Mouse (Mus musculus) neural tube, embryonic 14.5 days (tissue): ENCODE measurements around the gene Tas2r126. TPM values are rescaled to one million over a fixed set of nuclear protein-coding genes. Genes with fewer than 3 reads are reported as not detected.

Experiments used
- ATAC-seq: fragments of 200-750 bp; cut with Nextera tagmentation; 2 replicates; pipeline ENCODE4 v1.8.0; 2017; ENCODE audit warnings: low read depth, mild to moderate bottlenecking, moderate TSS enrichment, moderate library complexity
- H3K27ac ChIP-seq: fragments of 300-500 bp; sonication (generic); 2 replicates; pipeline ENCODE4 v1.5.1; 2014; ENCODE audit warnings: low read depth, mild to moderate bottlenecking, control low read depth, low read length, moderate library complexity, mixed read lengths
- H3K27me3 ChIP-seq: fragments of 300-500 bp; sonication (generic); 2 replicates; pipeline ENCODE4 v1.6.1; 2014; ENCODE audit warnings: low read length; ENCODE audit not compliant: control insufficient read depth, insufficient read depth
- H3K36me3 ChIP-seq: fragments of 300-500 bp; sonication (generic); 2 replicates; pipeline ENCODE4 v1.6.1; 2014; ENCODE audit warnings: low read length, mixed read lengths; ENCODE audit not compliant: control insufficient read depth, insufficient read depth
- H3K4me1 ChIP-seq: fragments of 300-500 bp; sonication (generic); 2 replicates; pipeline ENCODE4 v1.6.1; 2014; ENCODE audit warnings: low read length; ENCODE audit not compliant: control insufficient read depth, insufficient read depth
- H3K4me2 ChIP-seq: fragments of 300-500 bp; sonication (generic); 2 replicates; pipeline ENCODE4 v1.6.1; 2014; ENCODE audit warnings: mild to moderate bottlenecking, low read depth, low read length, control low read depth
- H3K4me3 ChIP-seq: fragments of 300-500 bp; sonication (generic); 2 replicates; pipeline ENCODE4 v1.5.1; 2014; ENCODE audit warnings: low read depth, low read length, control low read depth, mixed read lengths
- H3K9ac ChIP-seq: fragments of 300-500 bp; sonication (generic); replicated peaks from 2 replicates; pipeline ENCODE4 v1.6.1; 2014; ENCODE audit warnings: low read depth, mild to moderate bottlenecking, control low read depth, low read length, mixed read lengths
- H3K9me3 ChIP-seq: fragments of 300-500 bp; sonication (generic); 2 replicates; pipeline ENCODE4 v1.6.1; 2016; ENCODE audit warnings: low read length; ENCODE audit not compliant: control insufficient read depth
- WGBS: fragments of 180-500 bp; shearing (Covaris S2); extraction: QIAGEN DNeasy Blood & Tissue Kit; methylation state at CpG from one replicate; pipeline ENCODE4 v1.1.7; 2014; 5-methylcytosine and 5-hydroxymethylcytosine counted together
- polyA plus RNA-seq: library from polyadenylated mRNA; unstranded; fragments of >200 nt; fragmentation: Nextera tagmentation; extraction: Ambion mirVana; gene quantifications from 2 replicates; pipeline ENCODE4 v1.2.1, GENCODE M21; 2014

The Tas2r126 gene
- polyA plus RNA-seq, 1 experiment from 2014 or later, result not detected

DNA sequence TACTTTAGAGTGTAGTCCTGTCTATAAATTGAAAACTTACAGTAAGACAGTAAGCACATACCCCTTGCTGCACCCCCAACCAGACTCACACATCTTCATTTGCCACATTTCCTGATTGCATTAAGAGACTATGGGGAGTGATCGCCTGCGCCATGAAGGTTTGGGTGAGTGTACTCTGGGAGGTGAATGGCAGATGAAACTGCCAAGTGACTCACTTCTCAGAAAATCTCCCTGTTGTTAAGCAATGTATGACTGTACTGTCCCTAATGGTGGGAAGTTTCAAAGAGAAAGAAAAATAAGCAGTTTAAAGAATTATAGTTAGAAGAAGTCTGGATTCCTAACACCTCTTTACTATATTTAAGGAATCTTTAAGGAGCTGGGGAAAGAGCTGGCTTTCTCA is 14.9 kb upstream of the Tas2r126 start:
- H3K36me3 ChIP-seq, result no peaks in the 10 kb centered on the region
- no peaks in the 10 kb centered on the region for H3K9me3 ChIP-seq
- H3K27me3 ChIP-seq, result no peaks in the 10 kb centered on the region
- no peak overlapping the region for H3K27ac ChIP-seq
- 89% methylated on average over 2 of the region's 2 CpGs for WGBS
- ATAC-seq, result no peak
- H3K9ac ChIP-seq, result no peak overlapping the region
- no peak overlapping the region for H3K4me2 ChIP-seq
- no peaks in the 10 kb centered on the region for H3K4me1 ChIP-seq
- H3K4me3 ChIP-seq, result no peak overlapping the region

GRCm38 (mm10) chr6:42421439-42421838 is 12.9 kb upstream of the Tas2r126 start:
- no peak for ATAC-seq
- WGBS, result 71% methylated on average over 2 of the region's 2 CpGs
- Histone ChIP-seq H3K27ac (no peak overlapping the region), H3K4me3 (no peak overlapping the region), H3K27me3 (no peaks in the 10 kb centered on the region), H3K4me1 (no peaks in the 10 kb centered on the region), H3K4me2 (no peak overlapping the region), H3K36me3 (no peaks in the 10 kb centered on the region), H3K9ac (no peak overlapping the region), H3K9me3 (no peaks in the 10 kb centered on the region)

GRCm38 (mm10) chr6:42424472-42424871 is 9.9 kb upstream of the Tas2r126 start:
- no peaks in the 10 kb centered on the region for H3K36me3 ChIP-seq
- H3K4me2 ChIP-seq, result no peak overlapping the region
- H3K27ac ChIP-seq, result no peak overlapping the region
- no peaks in the 10 kb centered on the region for H3K27me3 ChIP-seq
- H3K9me3 ChIP-seq, result no peaks in the 10 kb centered on the region
- WGBS, result 95% methylated on average over 3 of the region's 3 CpGs
- no peak overlapping the region for H3K9ac ChIP-seq
- no peak overlapping the region for H3K4me3 ChIP-seq
- no peaks in the 10 kb centered on the region for H3K4me1 ChIP-seq
- no peak for ATAC-seq

- Histone ChIP-seq H3K27me3 (no peaks in the 10 kb centered on the region), H3K9ac (no peak overlapping the region), H3K4me3 (no peak overlapping the region), H3K36me3 (no peaks in the 10 kb centered on the region), H3K4me1 (no peaks in the 10 kb centered on the region), H3K4me2 (no peak overlapping the region), H3K9me3 (no peaks in the 10 kb centered on the region), H3K27ac (no peak overlapping the region)
- 88% methylated on average over 4 of the region's 4 CpGs for WGBS
- no peak for ATAC-seq
Measured at GRCm38 (mm10) chr6:42426337-42426736, 8.0 kb upstream of the Tas2r126 start.

DNA sequence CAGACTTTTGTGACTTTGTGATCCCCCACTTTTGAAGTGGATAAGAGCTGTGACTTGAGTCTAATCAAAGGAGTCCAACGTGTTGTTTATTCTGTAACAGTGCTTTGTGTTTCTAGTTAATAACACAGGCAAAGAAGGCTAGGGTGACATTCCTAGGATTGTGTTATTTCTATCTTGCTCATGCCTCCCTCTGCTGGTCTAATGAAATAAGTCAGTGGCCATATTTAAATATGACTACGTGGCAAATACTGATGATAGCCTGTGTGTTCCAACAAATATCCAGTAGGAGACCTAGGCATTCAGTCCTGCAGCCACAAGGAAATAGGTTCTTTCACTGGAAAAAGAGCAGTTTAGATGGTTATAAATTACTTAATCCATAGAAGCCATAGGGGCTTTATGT is 781 bp upstream of the Tas2r126 start:
- H3K36me3 ChIP-seq, result no peaks in the 10 kb centered on the region
- no peaks in the 10 kb centered on the region for H3K4me1 ChIP-seq
- no peak overlapping the region for H3K4me3 ChIP-seq
- H3K9ac ChIP-seq, result no peak overlapping the region
- no peak overlapping the region for H3K4me2 ChIP-seq
- no peaks in the 10 kb centered on the region for H3K9me3 ChIP-seq
- 71% methylated on average over 2 of the region's 2 CpGs for WGBS
- no peak overlapping the region for H3K27ac ChIP-seq
- no peak for ATAC-seq
- H3K27me3 ChIP-seq, result no peaks in the 10 kb centered on the region

DNA sequence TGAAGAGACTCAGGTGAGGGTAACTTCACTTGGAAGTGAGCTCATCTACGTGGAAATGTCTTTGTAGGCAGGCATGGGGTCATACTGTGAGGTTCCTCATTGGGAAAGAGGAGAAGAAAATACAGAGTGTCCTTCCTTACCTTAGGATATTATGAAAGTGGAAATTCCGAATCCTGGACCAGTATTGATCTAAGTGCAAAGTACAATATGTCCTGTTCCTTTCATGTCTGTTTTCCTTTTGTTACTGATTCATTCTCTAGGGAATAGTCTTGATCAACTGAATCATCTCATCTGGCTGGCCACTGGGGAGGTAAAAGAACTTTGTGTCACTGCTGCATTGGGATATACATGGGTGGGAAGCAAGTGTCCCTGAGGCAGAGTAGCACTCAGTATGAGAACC is 1.2 kb downstream of the Tas2r126 start:
- no peaks in the 10 kb centered on the region for H3K27me3 ChIP-seq
- ATAC-seq, result no peak
- H3K36me3 ChIP-seq, result no peaks in the 10 kb centered on the region
- 74% methylated on average over 2 of the region's 2 CpGs for WGBS
- H3K4me1 ChIP-seq, result no peaks in the 10 kb centered on the region
- no peak overlapping the region for H3K4me2 ChIP-seq
- H3K9ac ChIP-seq, result no peak overlapping the region
- no peaks in the 10 kb centered on the region for H3K9me3 ChIP-seq
- H3K4me3 ChIP-seq, result no peak overlapping the region
- no peak overlapping the region for H3K27ac ChIP-seq

DNA sequence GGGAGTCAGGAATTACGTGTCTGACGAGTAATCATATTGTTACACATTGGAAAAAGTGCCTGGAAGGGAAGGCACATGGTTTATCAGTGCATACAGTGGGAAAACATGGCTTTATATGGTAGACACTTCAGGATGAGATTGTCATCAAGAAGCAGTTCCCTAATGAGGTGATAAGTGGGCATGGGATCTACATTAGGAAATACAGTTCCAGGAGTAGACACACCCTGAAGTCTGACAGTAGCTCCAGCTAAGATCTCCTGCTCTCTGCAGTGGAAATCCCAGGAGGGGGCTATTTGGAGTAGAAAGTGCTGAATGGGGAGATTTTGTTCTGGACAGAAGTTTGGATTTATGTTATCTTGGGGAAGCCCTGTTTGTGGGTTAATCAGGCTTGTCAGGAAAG is 7.1 kb downstream of the Tas2r126 start:
- Histone ChIP-seq H3K4me3 (no peak overlapping the region), H3K9ac (no peak overlapping the region), H3K27me3 (no peaks in the 10 kb centered on the region), H3K27ac (no peak overlapping the region), H3K9me3 (no peaks in the 10 kb centered on the region), H3K4me2 (no peak overlapping the region), H3K36me3 (no peaks in the 10 kb centered on the region), H3K4me1 (no peaks in the 10 kb centered on the region)
- no peak for ATAC-seq
- WGBS, result 81% methylated on average over 2 of the region's 2 CpGs

DNA sequence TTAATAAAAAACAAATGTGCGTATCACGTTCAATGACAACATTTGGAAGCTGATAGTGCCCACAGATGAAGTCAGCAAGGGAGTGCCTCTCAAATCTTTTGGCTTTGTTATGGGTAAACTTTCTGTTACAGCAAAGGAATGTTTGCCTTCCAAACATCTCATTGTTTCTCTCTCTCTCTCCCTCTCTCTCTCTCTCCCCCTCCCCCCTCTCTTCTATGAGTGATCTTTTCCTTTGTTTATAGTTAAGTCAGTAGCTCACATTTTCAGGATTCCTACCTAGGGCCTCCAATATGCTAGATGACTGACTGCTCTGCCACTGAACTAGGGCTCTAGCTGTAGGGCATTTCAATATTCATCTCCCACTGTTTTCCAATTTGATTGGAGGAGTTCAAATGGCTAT is 10.2 kb downstream of the Tas2r126 start:
- Histone ChIP-seq H3K4me3 (no peak overlapping the region), H3K27me3 (no peaks in the 10 kb centered on the region), H3K4me1 (no peaks in the 10 kb centered on the region), H3K9me3 (no peaks in the 10 kb centered on the region), H3K36me3 (no peaks in the 10 kb centered on the region), H3K27ac (no peak overlapping the region), H3K4me2 (no peak overlapping the region), H3K9ac (no peak overlapping the region)
- no peak for ATAC-seq
- WGBS, result 88% methylated on average over 2 of the region's 2 CpGs

DNA sequence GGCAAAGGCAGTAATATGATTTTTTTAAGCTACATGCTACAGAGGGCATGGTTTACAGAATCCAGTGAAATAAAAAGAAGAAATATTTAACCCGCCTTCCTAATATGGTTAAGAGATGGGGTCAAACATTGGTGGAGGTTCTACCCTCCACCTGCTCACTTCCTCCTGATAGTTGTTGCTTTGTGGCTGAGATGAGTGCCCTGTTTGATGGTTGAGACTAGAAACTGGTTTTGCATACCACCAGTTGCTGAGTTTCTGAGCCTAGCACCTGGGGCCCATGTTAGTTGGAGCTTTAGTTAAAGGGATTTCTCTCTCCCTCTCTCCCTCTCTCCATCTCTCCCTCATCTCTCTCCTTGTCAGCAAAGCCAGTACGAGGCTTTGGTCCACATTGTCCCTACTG is 13.0 kb downstream of the Tas2r126 start:
- no peak overlapping the region for H3K4me3 ChIP-seq
- H3K36me3 ChIP-seq, result no peaks in the 10 kb centered on the region
- H3K9me3 ChIP-seq, result no peaks in the 10 kb centered on the region
- ATAC-seq, result no peak
- WGBS, result 80% methylated on average over 2 of the region's 2 CpGs
- no peaks in the 10 kb centered on the region for H3K27me3 ChIP-seq
- H3K27ac ChIP-seq, result no peak overlapping the region
- no peak overlapping the region for H3K9ac ChIP-seq
- H3K4me2 ChIP-seq, result no peak overlapping the region
- no peaks in the 10 kb centered on the region for H3K4me1 ChIP-seq

GRCm38 (mm10) chr6:42465096-42465495 is 30.8 kb downstream of the Tas2r126 start, which contains the start of gene Olfr458:
Gene Olfr458, minus strand, starts transcription at chr6:42465196.
- H3K4me2 ChIP-seq, result no peak within 1 kb of the TSS
- no peaks in the 10 kb centered on the region for H3K36me3 ChIP-seq
- no peak within 1 kb of the TSS for H3K9ac ChIP-seq
- WGBS, result 93% methylated on average over 1 of the region's 1 CpGs
- H3K27ac ChIP-seq, result no peak within 1 kb of the TSS
- ATAC-seq, result no peak
- no peak within 1 kb of the TSS for H3K4me3 ChIP-seq
- H3K4me1 ChIP-seq, result no peaks in the 10 kb centered on the region
- H3K27me3 ChIP-seq, result no peaks in the 10 kb centered on the region
- H3K9me3 ChIP-seq, result no peaks in the 10 kb centered on the region
